Mouse (Mus musculus) ES-Bruce4 (cell line): ENCODE data around the gene Dusp10. TPM values are rescaled to one million over a fixed set of nuclear protein-coding genes. Genes with fewer than 3 reads are reported as not detected.

Experiments
- H3K27ac ChIP-seq: 2 replicates; pipeline ENCODE4 v1.5.1; 2012; ENCODE audit warnings: low read length, inconsistent platforms; ENCODE audit not compliant: insufficient read depth
- H3K27me3 ChIP-seq: 2 replicates; pipeline ENCODE4 v1.6.1; 2012; ENCODE audit warnings: mild to moderate bottlenecking, low read length, inconsistent platforms; ENCODE audit not compliant: control insufficient read depth, poor library complexity, insufficient read depth, severe bottlenecking
- H3K36me3 ChIP-seq: 2 replicates; pipeline ENCODE4 v1.6.1; 2012; ENCODE audit warnings: inconsistent platforms, mild to moderate bottlenecking, low read length, moderate library complexity; ENCODE audit not compliant: control insufficient read depth, poor library complexity, insufficient read depth, severe bottlenecking
- H3K4me1 ChIP-seq: one replicate; pipeline ENCODE4 v1.8.1; 2011; ENCODE audit warnings: low read length; ENCODE audit not compliant: control insufficient read depth, insufficient read depth
- H3K4me3 ChIP-seq: 2 replicates; pipeline ENCODE4 v1.5.1; 2011; ENCODE audit warnings: low read depth, mild to moderate bottlenecking, low read length
- H3K9ac ChIP-seq: 2 replicates; pipeline ENCODE4 v1.6.1; 2012; ENCODE audit warnings: low read depth, mild to moderate bottlenecking, inconsistent platforms; ENCODE audit not compliant: poor library complexity, severe bottlenecking
- H3K9me3 ChIP-seq: replicated peaks from 2 replicates; pipeline ENCODE4 v1.6.1; 2012; ENCODE audit warnings: mild to moderate bottlenecking, low read length, inconsistent platforms; ENCODE audit not compliant: control insufficient read depth, poor library complexity, insufficient read depth, severe bottlenecking
- CTCF ChIP-seq: IDR thresholded peaks from one replicate; pipeline ENCODE4 v1.8.1; 2011; ENCODE audit warnings: low read depth, low read length
- EP300 ChIP-seq: IDR thresholded peaks from 2 replicates; pipeline ENCODE4 v1.6.1; 2011; ENCODE audit warnings: low read depth, low read length; ENCODE audit not compliant: insufficient read depth
- POLR2A ChIP-seq: IDR thresholded peaks from one replicate; pipeline ENCODE4 v1.8.1; 2011; ENCODE audit warnings: low read length; ENCODE audit not compliant: insufficient read depth
- polyA plus RNA-seq: library from polyadenylated mRNA; stranded (reverse); fragments of >200 nt; gene quantifications from 2 replicates; pipeline ENCODE4 v1.2.4, GENCODE M21; 2011; ENCODE audit warnings: low read depth; ENCODE audit not compliant: missing spikeins, insufficient read depth, insufficient read length

Dusp10 gene
- polyA plus RNA-seq, 1 experiment, result 5.9 TPM

DNA sequence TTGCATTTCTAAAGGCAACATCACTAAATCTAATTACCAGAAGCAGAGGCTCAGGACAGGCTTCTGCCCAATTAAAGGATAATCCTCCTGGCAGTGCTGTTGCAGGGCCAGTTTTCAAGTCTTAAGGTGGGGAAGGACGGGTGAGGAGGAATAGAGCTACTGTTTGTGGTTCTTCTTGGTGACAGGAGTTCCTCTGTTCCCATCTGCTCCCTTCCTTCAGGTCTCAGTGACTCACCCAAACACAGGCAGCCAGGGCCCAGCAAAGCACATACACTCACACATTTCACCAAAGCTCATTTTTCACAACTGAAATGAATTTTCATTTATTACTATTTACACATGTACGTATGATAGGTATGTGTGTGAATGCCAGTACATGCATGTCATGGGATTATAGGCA lies 93.7 kb downstream of the Dusp10 start:
- Histone ChIP-seq H3K9ac (no peak overlapping the region), H3K4me1 (no peaks in the 10 kb centered on the region), H3K4me3 (no peak overlapping the region), H3K27ac (no peak overlapping the region), H3K36me3 (no peaks in the 10 kb centered on the region), H3K27me3 (no peaks in the 10 kb centered on the region), H3K9me3 (no peaks in the 10 kb centered on the region)
- no peak for TF ChIP-seq CTCF
- TF ChIP-seq EP300, result no peak
- no peak for TF ChIP-seq POLR2A

DNA sequence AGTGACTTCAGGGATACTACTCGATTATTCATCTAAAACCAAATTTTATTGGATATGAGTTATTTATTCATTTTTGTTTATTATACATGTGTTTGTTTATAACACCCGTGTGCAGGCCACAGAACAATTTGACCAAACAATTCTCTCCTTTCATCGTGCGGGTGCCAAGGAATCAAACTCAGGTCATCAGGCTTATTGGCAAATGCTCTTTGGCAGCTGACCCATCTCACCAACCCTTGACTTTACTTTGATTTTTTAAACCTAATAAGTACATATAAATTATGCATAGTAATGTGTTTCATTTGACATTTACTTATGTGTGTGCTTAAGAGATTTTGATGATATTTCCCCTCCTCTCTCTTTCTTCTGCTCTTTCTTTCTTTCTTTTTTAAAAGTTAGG lies 94.3 kb downstream of the Dusp10 start:
- Histone ChIP-seq H3K4me3 (no peak overlapping the region), H3K27ac (no peak overlapping the region), H3K9ac (no peak overlapping the region), H3K9me3 (no peaks in the 10 kb centered on the region), H3K27me3 (no peaks in the 10 kb centered on the region), H3K4me1 (no peaks in the 10 kb centered on the region), H3K36me3 (no peaks in the 10 kb centered on the region)
- TF ChIP-seq POLR2A (no peak), CTCF (no peak), EP300 (no peak)

DNA sequence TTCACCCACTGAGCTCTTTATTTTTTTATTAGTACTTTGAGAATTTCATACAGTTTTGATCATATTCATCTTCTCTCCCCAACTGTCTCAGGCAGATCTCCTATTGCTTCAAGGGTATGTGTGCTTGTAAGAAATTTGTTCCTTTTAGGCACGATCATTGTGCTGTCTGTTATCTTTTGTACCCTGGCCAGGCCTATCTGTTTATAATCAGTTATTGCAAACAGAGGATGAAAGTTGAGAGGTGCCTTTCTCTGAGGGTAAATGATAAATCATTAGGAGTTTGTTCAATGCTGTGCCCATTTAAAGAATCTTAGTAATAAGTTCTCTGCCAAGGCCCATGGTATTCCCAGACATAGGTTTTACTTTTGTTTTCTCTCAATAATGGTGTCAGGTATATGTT lies 95.2 kb downstream of the Dusp10 start:
- no peak overlapping the region for H3K9ac ChIP-seq
- H3K9me3 ChIP-seq, result no peaks in the 10 kb centered on the region
- H3K27me3 ChIP-seq, result no peaks in the 10 kb centered on the region
- no peak overlapping the region for H3K4me3 ChIP-seq
- no peaks in the 10 kb centered on the region for H3K4me1 ChIP-seq
- TF ChIP-seq POLR2A (no peak), EP300 (no peak)
- H3K36me3 ChIP-seq, result no peaks in the 10 kb centered on the region
- H3K27ac ChIP-seq, result no peak overlapping the region

DNA sequence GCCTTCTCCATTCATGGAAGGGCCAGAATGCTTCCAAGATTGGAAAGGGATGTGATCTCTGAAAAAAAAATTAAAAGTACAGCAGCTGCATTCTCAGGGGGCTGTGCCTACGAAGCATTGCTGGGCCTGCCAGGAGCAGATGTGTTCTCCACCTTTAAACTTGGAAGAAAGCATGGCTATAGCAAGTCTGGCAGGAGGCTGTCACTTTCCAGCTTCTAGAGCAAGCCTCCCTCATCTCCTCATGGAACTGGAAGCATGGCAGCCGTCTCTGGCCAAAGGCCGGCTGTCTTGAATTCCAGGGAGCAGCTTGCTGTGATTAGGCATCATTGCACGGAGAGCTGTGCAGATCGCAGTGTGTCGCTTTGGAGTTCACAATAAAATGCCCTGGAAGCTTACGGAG lies 104.5 kb downstream of the Dusp10 start:
- TF ChIP-seq CTCF (no peak), EP300 (no peak), POLR2A (no peak)
- H3K36me3 ChIP-seq, result no peaks in the 10 kb centered on the region
- no peaks in the 10 kb centered on the region for H3K4me1 ChIP-seq
- H3K27ac ChIP-seq, result no peak overlapping the region
- H3K9me3 ChIP-seq, result no peaks in the 10 kb centered on the region
- no peaks in the 10 kb centered on the region for H3K27me3 ChIP-seq
- H3K4me3 ChIP-seq, result no peak overlapping the region
- no peak overlapping the region for H3K9ac ChIP-seq

DNA sequence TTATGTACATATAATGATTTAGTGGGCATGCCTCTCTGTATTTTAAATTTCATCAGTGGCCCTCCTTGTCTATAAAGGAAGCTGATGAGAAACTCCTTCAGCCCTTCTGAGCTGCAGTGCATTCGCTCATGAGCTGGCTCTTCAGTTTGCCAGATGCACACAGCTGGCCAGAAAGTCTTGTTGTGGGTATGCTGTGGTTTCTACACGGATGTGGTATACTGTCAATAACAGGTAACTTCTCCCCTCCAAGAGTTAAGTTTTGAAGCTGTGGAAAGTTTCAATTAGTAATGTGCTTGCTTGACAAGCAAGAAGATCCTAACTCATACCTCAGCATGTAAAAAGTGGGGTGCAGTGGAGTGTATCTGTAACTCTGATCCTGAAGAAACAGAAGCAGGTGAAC lies 104.9 kb downstream of the Dusp10 start:
- H3K9me3 ChIP-seq, result no peaks in the 10 kb centered on the region
- TF ChIP-seq EP300 (no peak), CTCF (no peak), POLR2A (no peak)
- no peak overlapping the region for H3K27ac ChIP-seq
- no peak overlapping the region for H3K9ac ChIP-seq
- no peaks in the 10 kb centered on the region for H3K4me1 ChIP-seq
- H3K36me3 ChIP-seq, result no peaks in the 10 kb centered on the region
- H3K4me3 ChIP-seq, result no peak overlapping the region
- H3K27me3 ChIP-seq, result no peaks in the 10 kb centered on the region

DNA sequence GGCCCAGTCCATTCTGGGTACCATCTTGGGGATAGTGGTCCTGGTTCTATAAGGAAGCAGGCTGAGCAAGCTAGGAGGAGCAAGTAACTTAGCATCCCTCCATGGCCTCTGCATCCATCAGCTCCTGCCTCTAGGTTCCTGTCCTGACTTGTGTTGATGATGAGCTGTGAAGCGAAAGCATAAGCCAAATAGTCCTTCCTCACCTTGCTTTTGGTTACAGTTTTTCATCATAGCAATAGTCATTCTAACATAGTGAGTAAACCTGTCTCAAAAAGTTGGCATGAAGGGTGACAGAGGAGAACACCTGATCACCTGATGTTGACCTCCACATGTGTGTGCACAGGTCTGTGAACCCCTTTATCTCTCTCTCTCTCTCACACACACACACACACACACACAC lies 105.5 kb downstream of the Dusp10 start:
- no peak overlapping the region for H3K4me3 ChIP-seq
- no peaks in the 10 kb centered on the region for H3K27me3 ChIP-seq
- no peaks in the 10 kb centered on the region for H3K9me3 ChIP-seq
- no peak for TF ChIP-seq POLR2A
- TF ChIP-seq CTCF, result no peak
- no peak for TF ChIP-seq EP300
- no peaks in the 10 kb centered on the region for H3K36me3 ChIP-seq
- no peaks in the 10 kb centered on the region for H3K4me1 ChIP-seq
- no peak overlapping the region for H3K27ac ChIP-seq
- no peak overlapping the region for H3K9ac ChIP-seq

Other genes with a start within 250 kb of the Dusp10 start
- gene 1700056E22Rik, start 21.0 kb downstream of the Dusp10 start, polyA plus RNA-seq, result 0.63 and 0.70 TPM in 2 replicates